Mouse (Mus musculus) stomach, postnatal 0 days (tissue): Measurements from ENCODE around the gene Bod1l. TPM values are rescaled to one million over a fixed set of nuclear protein-coding genes. Genes with fewer than 3 reads are reported as not detected.

Experiments
- ATAC-seq: fragments of 200-750 bp; cut with Nextera tagmentation; 2 replicates; pipeline ENCODE4 v1.8.0; 2017; ENCODE audit not compliant: low FRiP score, low TSS enrichment
- DNase-seq: peaks from one replicate; pipeline ENCODE4 v3.0.0-alpha.2; 2016; ENCODE audit warnings: low spot score
- H3K27ac ChIP-seq: fragments of 300-500 bp; sonication (generic); replicated peaks from 2 replicates; pipeline ENCODE4 v1.5.1; 2014; ENCODE audit warnings: mild to moderate bottlenecking, control low read depth
- H3K27me3 ChIP-seq: fragments of 300-500 bp; sonication (generic); 2 replicates; pipeline ENCODE4 v1.6.1; 2014; ENCODE audit warnings: low read length; ENCODE audit not compliant: control insufficient read depth, insufficient read depth
- H3K36me3 ChIP-seq: fragments of 300-500 bp; sonication (generic); 2 replicates; pipeline ENCODE4 v1.6.1; 2014; ENCODE audit warnings: low read length, mixed read lengths; ENCODE audit not compliant: control insufficient read depth, insufficient read depth
- H3K4me1 ChIP-seq: fragments of 300-500 bp; sonication (generic); replicated peaks from 2 replicates; pipeline ENCODE4 v1.6.1; 2014; ENCODE audit warnings: antibody characterized with exemption; ENCODE audit not compliant: control insufficient read depth, insufficient read depth
- H3K4me2 ChIP-seq: fragments of 300-500 bp; sonication (generic); replicated peaks from 2 replicates; pipeline ENCODE4 v1.6.1; 2014; ENCODE audit warnings: low read depth, mild to moderate bottlenecking, control low read depth, moderate library complexity
- H3K4me3 ChIP-seq: fragments of 300-500 bp; sonication (generic); 2 replicates; pipeline ENCODE4 v1.5.1; 2014; ENCODE audit warnings: low read depth, low read length, control low read depth
- H3K9ac ChIP-seq: fragments of 300-500 bp; sonication (generic); 2 replicates; pipeline ENCODE4 v1.6.1; 2014; ENCODE audit warnings: mild to moderate bottlenecking, low read length, control low read depth, mixed read lengths
- H3K9me3 ChIP-seq: fragments of 300-500 bp; sonication (generic); 2 replicates; pipeline ENCODE4 v1.6.1; 2016; ENCODE audit warnings: low read length; ENCODE audit not compliant: control insufficient read depth
- CTCF ChIP-seq: IDR thresholded peaks from 2 replicates; pipeline ENCODE4 v1.5.1; 2016; ENCODE audit warnings: antibody characterized with exemption, low read depth, mild to moderate bottlenecking, moderate library complexity
- EP300 ChIP-seq: optimal IDR thresholded peaks from 2 replicates; pipeline ENCODE3; 2016; ENCODE audit warnings: antibody characterized with exemption
- WGBS: fragments of 180-500 bp; shearing (Covaris S2); extraction: QIAGEN DNeasy Blood & Tissue Kit; methylation state at CpG from one replicate; pipeline ENCODE4 v1.1.7; 2014; 5-methylcytosine and 5-hydroxymethylcytosine counted together
- microRNA-seq: library from miRNA; unstranded; fragments of <30 nt; microRNA quantifications from one replicate; pipeline ENCODE4, GENCODE M21; 2016
- polyA plus RNA-seq: library from polyadenylated mRNA; unstranded; fragments of >200 nt; fragmentation: Nextera tagmentation; extraction: Ambion mirVana; gene quantifications from 2 replicates; pipeline ENCODE4 v1.2.1, GENCODE M21; 2015

Bod1l gene
- polyA plus RNA-seq, 1 experiment from 2014 or later = 11.3 TPM

GRCm38 (mm10) chr5:41744898-41745780 is 99.0 kb downstream of the Bod1l start:
- H3K27ac ChIP-seq = no peak overlapping the region

GRCm38 (mm10) chr5:41744234-41744633 is 99.9 kb downstream of the Bod1l start:
- TF ChIP-seq CTCF (0 out of 2 replicates have a peak, but pooled peaks have one; percentile 22), EP300 (no peak)
- Histone ChIP-seq H3K4me3 (no peak overlapping the region), H3K27me3 (peaks cover 3% of the 10 kb centered on the region; the same call in 1 of the 2 replicates), H3K9ac (no peak overlapping the region), H3K4me2 (no peak overlapping the region), H3K4me1 (no peaks in the 10 kb centered on the region), H3K9me3 (no peaks in the 10 kb centered on the region), H3K27ac (no peak overlapping the region), H3K36me3 (no peaks in the 10 kb centered on the region)
- 21% methylated on average over 7 of the region's 7 CpGs for WGBS
- DNase-seq (no peak), ATAC-seq (no peak)

More at GRCm38 (mm10) chr5:41744898-41745780, 99.0 kb downstream of the Bod1l start:
- Histone ChIP-seq H3K4me3 (no peak overlapping the region), H3K9me3 (no peaks in the 10 kb centered on the region), H3K9ac (no peak overlapping the region), H3K4me1 (no peaks in the 10 kb centered on the region), H3K36me3 (no peaks in the 10 kb centered on the region), H3K27me3 (peaks cover 3% of the 10 kb centered on the region; the same call in 1 of the 2 replicates), H3K4me2 (no peak overlapping the region)
- TF ChIP-seq CTCF = no peak
- no peak for TF ChIP-seq EP300
- ATAC-seq (no peak), DNase-seq (no peak)
- WGBS = 11% methylated on average over 10 of the region's 15 CpGs

GRCm38 (mm10) chr5:41738817-41739216 is 105.3 kb downstream of the Bod1l start:
- H3K36me3 ChIP-seq = no peaks in the 10 kb centered on the region
- H3K4me2 ChIP-seq = no peak overlapping the region
- 56% methylated on average over 6 of the region's 6 CpGs for WGBS
- no peaks in the 10 kb centered on the region for H3K9me3 ChIP-seq
- no peaks in the 10 kb centered on the region for H3K4me1 ChIP-seq
- H3K4me3 ChIP-seq = no peak overlapping the region
- no peak for DNase-seq
- TF ChIP-seq CTCF = no peak
- TF ChIP-seq EP300 = no peak
- H3K27ac ChIP-seq = no peak overlapping the region
- H3K27me3 ChIP-seq = no peaks in the 10 kb centered on the region
- no peak overlapping the region for H3K9ac ChIP-seq
- ATAC-seq = no peak

Small RNA genes lying within 50 kb of the gene (microRNA-seq; reads per million reads assigned to microRNA genes)
- gene Mir6414 = not detected

Other genes with a start within 250 kb of the Bod1l start
- 44.4 and 46.7 TPM in 2 replicates for gene Rab28, start 136.2 kb downstream of the Bod1l start, polyA plus RNA-seq
- 0.85 and 1.0 TPM in 2 replicates for gene Nkx3-2, start 79.8 kb downstream of the Bod1l start, polyA plus RNA-seq
- gene Gm16223, start 223.6 kb upstream of the Bod1l start, polyA plus RNA-seq = not detected in 2 replicates